Mouse (Mus musculus) liver, embryonic 13.5 days (tissue): Measurements from ENCODE around the gene Bag6. TPM values are rescaled to one million over a fixed set of nuclear protein-coding genes. Genes with fewer than 3 reads are reported as not detected.
A peak's percentile ranks its signal among the peaks of the same experiment; 100 is the strongest.

Experiments used
- ATAC-seq: fragments of 200-750 bp; cut with Nextera tagmentation; 2 replicates; pipeline ENCODE4 v1.8.0; 2017; ENCODE audit warnings: low read depth, mild to moderate bottlenecking, moderate number of reproducible peaks, moderate library complexity
- DNase-seq: peaks from one replicate; pipeline ENCODE4 v3.0.0; 2022
- H3K27ac ChIP-seq: fragments of 300-500 bp; sonication (generic); 2 replicates; pipeline ENCODE4 v1.5.1; 2015; ENCODE audit warnings: moderate library complexity, mild to moderate bottlenecking, inconsistent platforms
- H3K27me3 ChIP-seq: fragments of 300-500 bp; sonication (generic); 2 replicates; pipeline ENCODE4 v1.6.1; 2015; ENCODE audit warnings: mild to moderate bottlenecking, inconsistent platforms
- H3K36me3 ChIP-seq: fragments of 300-500 bp; sonication (generic); 2 replicates; pipeline ENCODE4 v1.6.1; 2015; ENCODE audit warnings: mild to moderate bottlenecking, inconsistent platforms
- H3K4me1 ChIP-seq: fragments of 300-500 bp; sonication (generic); replicated peaks from 2 replicates; pipeline ENCODE4 v1.6.1; 2015; ENCODE audit warnings: inconsistent platforms
- H3K4me2 ChIP-seq: fragments of 300-500 bp; sonication (generic); 2 replicates; pipeline ENCODE4 v1.6.1; 2015; ENCODE audit warnings: inconsistent platforms, mild to moderate bottlenecking, moderate library complexity
- H3K4me3 ChIP-seq: fragments of 300-500 bp; sonication (generic); replicated peaks from 2 replicates; pipeline ENCODE4 v1.5.1; 2015; ENCODE audit warnings: mild to moderate bottlenecking, inconsistent platforms
- H3K9ac ChIP-seq: fragments of 300-500 bp; sonication (generic); 2 replicates; pipeline ENCODE4 v1.6.1; 2015; ENCODE audit warnings: mild to moderate bottlenecking, inconsistent platforms
- H3K9me3 ChIP-seq: fragments of 300-500 bp; sonication (generic); replicated peaks from 2 replicates; pipeline ENCODE4 v1.6.1; 2016; ENCODE audit warnings: inconsistent platforms
- WGBS: fragments of 180-500 bp; shearing (Covaris S2); methylation state at CpG from one replicate; pipeline ENCODE4 v1.1.7; 2015; ENCODE audit not compliant: insufficient replicate concordance; 5-methylcytosine and 5-hydroxymethylcytosine counted together
- polyA plus RNA-seq: library from polyadenylated mRNA; unstranded; fragments of >200 nt; fragmentation: Nextera tagmentation; extraction: Ambion mirVana; gene quantifications from 2 replicates; pipeline ENCODE4 v1.2.1, GENCODE M21; 2015

Gene Bag6
- polyA plus RNA-seq, 1 experiment from 2014 or later, result 22.4 TPM

DNA sequence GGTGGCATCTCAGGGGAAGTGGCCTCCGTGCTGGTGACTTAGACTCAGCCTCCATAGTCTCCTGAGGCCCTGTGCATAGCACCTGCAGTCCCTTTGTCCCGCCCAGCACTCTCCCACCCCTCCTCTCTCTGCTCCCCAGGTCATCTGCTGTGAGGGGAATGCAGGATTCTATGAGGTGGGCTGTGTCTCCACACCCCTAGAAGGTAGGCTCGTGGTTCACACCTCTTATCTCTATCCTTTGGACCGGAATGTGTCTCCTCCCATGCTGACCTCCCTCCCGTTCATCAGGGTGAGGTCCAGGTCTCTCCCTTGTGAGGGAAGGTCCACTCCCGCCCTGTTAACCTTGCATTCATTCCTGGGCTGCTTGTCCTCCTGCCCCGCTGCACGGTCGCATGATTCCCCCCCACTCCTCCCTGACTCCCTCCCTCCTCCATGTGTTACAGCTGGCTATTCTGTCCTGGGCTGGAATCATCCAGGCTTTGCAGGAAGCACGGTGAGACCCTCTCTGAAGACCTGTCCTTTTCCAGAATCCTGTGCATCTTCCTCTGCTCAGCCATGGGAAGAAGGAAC, 34.7 kb upstream of the Bag6 start:
- H3K36me3 ChIP-seq, result peaks cover 84% of the 10 kb centered on the region
- H3K4me2 ChIP-seq, result no peak overlapping the region
- DNase-seq (no peak), ATAC-seq (no peak)
- H3K27me3 ChIP-seq, result no peaks in the 10 kb centered on the region
- no peak overlapping the region for H3K9ac ChIP-seq
- H3K4me3 ChIP-seq, result no peak overlapping the region
- H3K4me1 ChIP-seq, result peaks cover 52% of the 10 kb centered on the region
- no peak overlapping the region for H3K27ac ChIP-seq
- no peaks in the 10 kb centered on the region for H3K9me3 ChIP-seq
- WGBS, result 72% methylated on average over 10 of the region's 10 CpGs

DNA sequence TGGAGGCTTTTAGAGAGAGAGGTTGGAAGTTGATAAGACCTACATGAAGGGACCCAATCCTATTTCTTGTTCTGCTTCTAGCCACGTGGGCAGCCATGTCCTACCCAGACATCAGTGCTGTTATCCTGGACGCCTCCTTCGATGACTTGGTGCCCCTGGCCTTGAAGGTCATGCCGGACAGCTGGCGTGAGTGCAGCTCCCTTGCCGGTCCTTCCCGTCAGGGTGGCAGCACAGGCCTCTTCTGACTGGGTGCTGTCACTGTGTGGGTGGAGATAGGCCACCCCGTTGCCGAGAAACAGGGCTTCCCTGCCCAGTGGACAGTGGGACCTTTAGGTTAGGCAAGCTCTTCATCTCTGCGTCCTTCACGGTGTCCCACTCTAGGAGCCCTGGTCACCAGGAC, 33.8 kb upstream of the Bag6 start:
- ATAC-seq, result no peak
- H3K36me3 ChIP-seq, result peaks cover 75% of the 10 kb centered on the region
- H3K27ac ChIP-seq, result peak overlapping the region; percentile 1; the same call in 1 of the 2 replicates

DNA sequence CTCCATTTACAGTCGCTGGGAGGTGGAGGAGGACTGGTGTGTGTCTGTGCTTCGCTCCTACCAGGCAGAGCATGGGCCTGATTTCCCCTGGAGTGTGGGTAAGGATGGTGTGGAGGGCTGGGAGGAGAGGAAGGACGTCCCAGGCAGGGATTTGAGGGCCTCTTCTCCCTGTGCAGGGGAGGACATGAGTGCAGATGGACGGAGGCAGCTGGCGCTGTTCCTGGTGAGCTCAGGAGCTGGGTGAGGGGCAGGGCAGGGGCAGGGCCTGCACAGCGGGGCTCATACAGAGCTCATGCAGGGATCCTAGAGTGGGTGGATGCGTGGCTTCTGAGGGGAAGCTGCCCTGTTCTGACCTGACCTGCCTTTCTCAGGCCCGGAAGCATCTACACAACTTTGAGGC, 32.7 kb upstream of the Bag6 start:
- Histone ChIP-seq H3K27me3 (no peaks in the 10 kb centered on the region), H3K27ac (peak overlapping the region; percentile 92), H3K9me3 (no peaks in the 10 kb centered on the region), H3K4me2 (no peak overlapping the region), H3K4me1 (peaks cover 64% of the 10 kb centered on the region), H3K9ac (no peak overlapping the region), H3K4me3 (no peak overlapping the region), H3K36me3 (peaks cover 64% of the 10 kb centered on the region)
- ATAC-seq, result no peak
- DNase-seq, result no peak
- 71% methylated on average over 8 of the region's 8 CpGs for WGBS

More for the DNA sequence above, 33.8 kb upstream of the Bag6 start:
- H3K27me3 ChIP-seq, result no peaks in the 10 kb centered on the region
- H3K4me3 ChIP-seq, result no peak overlapping the region
- H3K4me1 ChIP-seq, result peaks cover 61% of the 10 kb centered on the region
- 84% methylated on average over 11 of the region's 11 CpGs for WGBS
- H3K9ac ChIP-seq, result no peak overlapping the region
- no peak overlapping the region for H3K4me2 ChIP-seq
- no peak for DNase-seq
- H3K9me3 ChIP-seq, result no peaks in the 10 kb centered on the region

DNA sequence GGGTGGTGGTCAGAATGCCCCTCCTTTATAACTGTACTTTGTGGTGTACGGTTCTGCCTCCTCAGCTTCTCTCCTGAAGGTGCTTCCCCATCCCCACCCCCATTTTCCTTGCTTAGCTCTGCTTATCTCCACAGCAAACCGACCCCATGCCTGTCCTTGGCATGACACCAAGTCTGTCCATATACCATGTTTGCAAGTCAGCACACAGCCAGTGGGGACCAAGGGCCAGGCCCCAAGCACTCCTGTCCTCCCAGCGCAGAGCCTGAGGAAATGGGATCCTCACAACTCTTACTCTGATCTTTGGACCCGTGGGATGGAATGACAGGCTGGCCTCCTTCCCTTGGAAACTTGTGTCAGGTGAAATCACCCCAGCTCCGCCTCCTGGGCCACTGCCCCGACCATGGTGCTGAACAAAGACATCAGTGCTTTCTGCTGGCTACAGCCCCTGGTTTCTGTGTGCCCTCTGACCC, 31.7 kb upstream of the Bag6 start:
- Histone ChIP-seq H3K36me3 (peaks cover 56% of the 10 kb centered on the region), H3K4me3 (no peak overlapping the region), H3K27me3 (no peaks in the 10 kb centered on the region), H3K9me3 (no peaks in the 10 kb centered on the region), H3K9ac (peak overlapping the region; percentile 67), H3K27ac (peak overlapping the region; percentile 92), H3K4me2 (no peak overlapping the region), H3K4me1 (peaks cover 64% of the 10 kb centered on the region)
- ATAC-seq (no peak), DNase-seq (no peak)
- 53% methylated on average over 6 of the region's 6 CpGs for WGBS

DNA sequence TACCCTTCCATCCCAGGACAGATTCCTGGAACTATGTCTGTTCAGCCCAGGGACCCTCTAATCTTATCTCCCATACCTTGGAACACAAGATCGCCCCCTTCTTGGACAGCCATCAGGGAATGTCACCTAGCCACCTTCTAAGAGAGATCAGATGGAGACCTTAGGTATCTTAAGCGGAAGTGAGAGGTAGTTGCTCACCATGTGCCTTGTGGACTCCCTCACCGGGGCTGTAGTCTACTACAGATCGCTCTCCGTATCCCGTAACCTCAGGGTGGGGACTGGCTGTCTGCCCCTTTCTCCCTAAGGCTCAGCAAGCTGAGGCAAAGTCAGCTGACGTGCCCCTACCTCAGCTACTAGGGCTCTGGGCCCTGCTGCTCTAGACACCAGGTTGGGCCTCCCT, 30.9 kb upstream of the Bag6 start:
- Histone ChIP-seq H3K27ac (peak overlapping the region; percentile 92), H3K4me2 (peak overlapping the region; percentile 48), H3K4me1 (peaks cover 64% of the 10 kb centered on the region), H3K4me3 (peak overlapping the region; percentile 7), H3K9ac (peak overlapping the region; percentile 67), H3K9me3 (no peaks in the 10 kb centered on the region), H3K27me3 (no peaks in the 10 kb centered on the region), H3K36me3 (peaks cover 48% of the 10 kb centered on the region)
- DNase-seq (no peak), ATAC-seq (no peak)
- 65% methylated on average over 7 of the region's 7 CpGs for WGBS

DNA sequence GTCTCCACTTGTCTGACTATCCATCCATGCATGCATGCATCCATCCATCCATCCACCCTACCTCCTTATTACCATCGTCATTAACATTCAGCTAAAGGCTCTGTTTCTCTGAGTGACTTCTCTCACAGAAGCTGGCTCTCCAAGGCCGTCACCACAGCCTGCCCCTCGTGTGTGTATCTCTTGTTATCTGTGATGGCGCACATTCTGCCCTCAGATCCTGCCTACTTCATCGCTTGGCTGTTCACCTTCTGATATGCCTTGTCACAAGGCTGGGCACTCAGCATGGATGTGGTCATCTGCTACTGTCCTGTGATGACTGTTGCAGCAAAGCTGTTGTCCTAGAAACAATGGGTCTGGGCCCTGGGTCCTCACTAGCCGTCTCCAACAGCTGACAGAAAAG, 30.2 kb upstream of the Bag6 start:
- H3K9ac ChIP-seq, result peak overlapping the region; percentile 67

DNA sequence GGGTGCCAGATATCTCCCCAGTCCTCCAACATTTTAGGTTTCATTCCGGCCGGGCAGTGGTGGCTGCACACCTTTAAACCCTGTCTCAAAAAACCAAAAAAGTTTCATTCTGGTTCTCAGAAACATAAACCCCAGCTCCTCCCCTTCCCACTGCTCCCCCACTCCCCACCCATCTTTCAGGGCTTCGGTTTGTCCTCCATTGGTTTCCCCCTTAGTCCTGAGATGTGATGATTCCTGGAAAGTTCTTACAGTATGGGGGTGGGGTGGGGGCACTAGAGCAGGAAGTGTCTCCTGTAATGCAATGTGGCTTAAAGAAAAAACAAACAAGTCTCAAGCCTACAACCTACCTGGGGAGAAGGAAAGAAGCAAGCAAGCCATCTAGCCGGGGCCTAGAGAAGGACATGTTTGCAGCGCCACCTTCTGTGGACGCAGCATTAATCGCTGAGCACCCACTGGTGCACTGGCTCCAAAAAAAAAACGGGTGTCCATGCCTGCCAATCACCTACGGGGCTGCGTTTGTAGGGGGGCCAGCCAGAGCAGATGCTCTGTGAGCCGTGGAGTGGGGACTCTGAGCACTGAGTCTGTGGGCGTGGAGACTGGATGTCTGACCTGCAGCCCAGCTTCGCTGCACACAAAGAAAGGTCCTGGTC, 29.1 kb upstream of the Bag6 start:
- Histone ChIP-seq H3K27me3 (no peaks in the 10 kb centered on the region), H3K9ac (peak overlapping the region; percentile 67), H3K4me3 (no peak overlapping the region), H3K4me2 (peak overlapping the region; percentile 18), H3K9me3 (no peaks in the 10 kb centered on the region), H3K36me3 (peaks cover 30% of the 10 kb centered on the region), H3K27ac (peak overlapping the region; percentile 92), H3K4me1 (peaks cover 54% of the 10 kb centered on the region)
- ATAC-seq, result no peak; the same call in 1 of the 2 replicates
- 26% methylated on average over 13 of the region's 13 CpGs for WGBS
- DNase-seq, result peak; percentile 40

More for the DNA sequence above, 30.2 kb upstream of the Bag6 start:
- Histone ChIP-seq H3K36me3 (peaks cover 41% of the 10 kb centered on the region), H3K27me3 (no peaks in the 10 kb centered on the region), H3K27ac (peak overlapping the region; percentile 92), H3K4me2 (peak overlapping the region; percentile 48), H3K4me3 (peak overlapping the region; percentile 7; the same call in 1 of the 2 replicates), H3K4me1 (peaks cover 64% of the 10 kb centered on the region), H3K9me3 (no peaks in the 10 kb centered on the region)
- ATAC-seq (peak; percentile 89), DNase-seq (peak; percentile 76)
- WGBS, result 20% methylated on average over 6 of the region's 6 CpGs

DNA sequence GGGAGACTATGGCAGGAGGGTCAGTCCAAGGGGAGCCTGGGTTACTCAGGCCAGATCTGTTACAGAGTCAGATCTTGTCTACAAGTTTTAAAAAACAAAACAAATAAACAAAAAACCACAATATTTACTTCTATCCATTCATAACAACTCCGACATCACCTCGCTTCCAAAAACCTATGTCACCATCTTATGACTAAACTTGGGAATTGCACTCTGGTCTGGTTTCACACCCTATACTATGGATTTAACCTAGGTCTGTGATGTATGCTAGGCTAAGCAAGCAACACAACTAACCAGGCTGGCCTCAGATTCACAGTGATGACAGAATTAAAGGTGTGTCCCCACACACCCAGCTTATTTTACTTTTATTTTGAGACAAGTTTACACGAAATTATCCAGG, 28.5 kb upstream of the Bag6 start:
- WGBS, result 53% methylated on average over 3 of the region's 3 CpGs
- ATAC-seq (no peak), DNase-seq (no peak)

DNA sequence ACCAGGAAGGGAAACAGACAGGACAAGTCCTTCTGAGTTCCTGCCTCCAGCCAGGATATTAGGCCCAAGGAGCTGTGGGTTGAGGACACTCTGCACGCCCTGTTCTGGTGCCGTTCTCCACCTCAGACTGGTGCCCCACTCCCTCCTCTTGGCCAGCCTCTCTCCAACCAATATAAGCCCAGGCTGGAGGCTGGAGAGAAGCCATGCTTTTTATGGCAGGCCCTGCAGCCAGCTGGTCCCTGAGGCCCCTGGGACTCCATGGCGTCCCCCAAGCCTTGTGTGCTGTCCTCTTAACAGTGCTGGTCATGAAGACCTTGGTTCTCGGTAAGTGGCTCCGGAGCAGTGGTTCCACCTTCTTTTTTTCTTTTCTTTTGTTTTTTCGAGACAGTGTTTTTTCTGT, 26.9 kb upstream of the Bag6 start, which contains the start of gene Ly6g5c:
Ly6g5c (plus strand) TSS at position 183 of the 400 bp plus-strand sequence.
- Histone ChIP-seq H3K9me3 (no peaks in the 10 kb centered on the region), H3K4me3 (no peak within 1 kb of the TSS), H3K9ac (no peak within 1 kb of the TSS), H3K36me3 (peaks cover 8% of the 10 kb centered on the region), H3K4me1 (peaks cover 33% of the 10 kb centered on the region), H3K4me2 (no peak within 1 kb of the TSS), H3K27me3 (no peaks in the 10 kb centered on the region), H3K27ac (no peak within 1 kb of the TSS)
- ATAC-seq (no peak), DNase-seq (no peak)
- 78% methylated on average over 6 of the region's 6 CpGs for WGBS

More for the DNA sequence above, 28.5 kb upstream of the Bag6 start:
- peak overlapping the region; percentile 67; the same call in 1 of the 2 replicates for H3K9ac ChIP-seq
- H3K27ac ChIP-seq, result no peak overlapping the region
- peaks cover 49% of the 10 kb centered on the region for H3K4me1 ChIP-seq
- H3K9me3 ChIP-seq, result no peaks in the 10 kb centered on the region
- no peak overlapping the region for H3K4me3 ChIP-seq
- H3K27me3 ChIP-seq, result no peaks in the 10 kb centered on the region
- H3K4me2 ChIP-seq, result no peak overlapping the region
- peaks cover 23% of the 10 kb centered on the region for H3K36me3 ChIP-seq

DNA sequence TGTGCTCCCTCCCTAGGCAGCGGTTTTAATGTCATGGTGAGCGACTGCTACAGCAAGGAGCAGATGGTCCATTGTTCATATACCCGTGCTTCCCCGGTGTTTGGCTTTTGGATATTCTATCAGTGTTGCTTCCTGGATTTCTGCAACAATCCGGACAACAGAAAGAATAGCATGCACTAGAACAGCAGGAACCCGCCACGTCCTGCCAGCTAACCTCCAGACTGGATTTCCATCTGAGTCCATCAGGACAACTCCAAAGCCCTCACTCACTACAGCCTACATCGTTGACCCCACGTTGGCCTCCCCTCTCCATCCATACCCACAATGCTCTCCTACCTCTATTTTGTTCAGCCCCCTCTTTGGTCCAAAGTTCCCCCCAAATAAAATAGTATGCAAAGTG, 23.2 kb upstream of the Bag6 start:
- ATAC-seq (no peak), DNase-seq (no peak)
- Histone ChIP-seq H3K4me3 (no peak overlapping the region), H3K27me3 (no peaks in the 10 kb centered on the region), H3K9me3 (no peaks in the 10 kb centered on the region), H3K4me1 (0 out of 2 replicates have a peak, but pooled peaks cover 4% of the 10 kb centered on the region), H3K4me2 (no peak overlapping the region), H3K27ac (no peak overlapping the region), H3K36me3 (peaks cover 30% of the 10 kb centered on the region), H3K9ac (no peak overlapping the region)
- 71% methylated on average over 9 of the region's 9 CpGs for WGBS

DNA sequence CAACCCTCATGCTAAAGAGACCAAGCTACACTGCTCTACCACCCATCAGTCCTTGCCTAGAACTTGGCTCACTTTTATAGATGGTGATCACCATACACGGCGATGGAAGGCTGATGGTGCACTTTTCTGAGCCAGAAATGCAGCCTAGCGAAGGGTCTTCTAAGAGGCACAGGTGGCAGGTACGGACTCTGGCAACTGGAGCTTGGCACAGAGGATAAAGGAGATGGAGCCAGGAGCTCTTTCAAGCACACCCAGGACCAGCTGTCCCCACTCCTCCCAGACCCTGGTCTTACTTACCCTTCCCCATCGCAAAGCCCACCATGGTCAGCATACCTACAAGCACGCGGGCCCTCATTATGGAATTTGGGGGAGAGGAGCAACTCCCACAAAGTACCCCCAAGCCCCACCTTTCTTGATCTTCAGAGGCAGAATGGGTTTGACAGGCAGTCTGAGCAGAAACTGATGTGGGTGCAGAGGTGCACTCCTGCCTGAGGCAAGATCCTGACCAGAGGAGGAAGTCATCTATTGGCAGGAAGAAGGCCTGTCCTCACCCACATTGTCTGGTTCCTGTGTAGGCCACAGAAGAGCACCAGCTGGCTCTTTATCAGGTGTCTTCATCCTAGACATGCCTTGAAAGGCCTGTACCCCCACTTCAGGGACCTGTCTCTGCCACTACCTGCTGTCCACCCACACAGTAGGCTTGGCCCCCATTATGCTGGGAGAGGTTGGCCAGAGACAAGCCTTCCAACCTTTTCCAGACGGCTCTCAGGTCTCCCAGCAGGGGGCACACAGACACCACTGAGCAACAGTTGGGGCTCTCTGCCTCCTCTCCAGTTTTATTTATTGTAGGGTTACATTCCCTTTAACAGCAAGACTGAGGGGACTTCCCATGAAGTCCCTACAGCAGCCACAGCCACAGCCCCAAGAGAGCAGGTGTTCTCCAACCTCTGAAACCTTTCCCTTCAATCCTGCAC, 19.6 kb upstream of the Bag6 start, which contains the start of gene Ly6g5b:
Ly6g5b (minus strand) TSS at position 383 of the 974 bp plus-strand sequence.
- no peaks in the 10 kb centered on the region for H3K9me3 ChIP-seq
- H3K4me3 ChIP-seq, result no peak within 1 kb of the TSS
- H3K36me3 ChIP-seq, result peaks cover 57% of the 10 kb centered on the region
- no peaks in the 10 kb centered on the region for H3K27me3 ChIP-seq
- peaks cover 21% of the 10 kb centered on the region for H3K4me1 ChIP-seq
- H3K4me2 ChIP-seq, result no peak within 1 kb of the TSS
- no peak for ATAC-seq
- DNase-seq, result no peak
- H3K9ac ChIP-seq, result no peak within 1 kb of the TSS
- WGBS, result 77% methylated on average over 8 of the region's 8 CpGs
- no peak within 1 kb of the TSS; the same call in 1 of the 2 replicates for H3K27ac ChIP-seq
